Mouse (Mus musculus): Measurements from ENCODE around the gene Vmn1r36. TPM values are rescaled to one million over a fixed set of nuclear protein-coding genes. Genes with fewer than 3 reads are reported as not detected.

The Vmn1r36 gene
- polyA plus RNA-seq (2014; fragmentation: Illumina TruSeq; extraction: RNeasy Lipid Tissue Mini Kit (QIAGEN cat#74804); ENCODE audit: low read depth, low replicate concordance): not detected

GRCm38 (mm10) chr6:66719068-66719467 lies at the start of gene Vmn1r36:
Vmn1r36 (minus strand) TSS chr6:66719168.

GRCm38 (mm10) chr6:66729082-66729481 lies 10.1 kb upstream of the Vmn1r36 start, which contains the start of gene Vmn1r37:
Vmn1r37 (plus strand) TSS chr6:66729382.

GRCm38 (mm10) chr6:66685806-66686205 lies 33.2 kb downstream of the Vmn1r36 start, which contains the start of gene Vmn1r35:
Vmn1r35 (minus strand) TSS chr6:66685906.

Other genes with a start within 250 kb of the Vmn1r36 start
- 53.2 TPM for gene Mad2l1, start 183.8 kb downstream of the Vmn1r36 start, polyA plus RNA-seq (2014; fragmentation: Illumina TruSeq; extraction: RNeasy Lipid Tissue Mini Kit (QIAGEN cat#74804); ENCODE audit: low read depth, low replicate concordance)
- gene Vmn1r32, start 159.1 kb downstream of the Vmn1r36 start, polyA plus RNA-seq (2014; fragmentation: Illumina TruSeq; extraction: RNeasy Lipid Tissue Mini Kit (QIAGEN cat#74804); ENCODE audit: low read depth, low replicate concordance): not detected
- gene Vmn1r33, start 100.9 kb downstream of the Vmn1r36 start, polyA plus RNA-seq (2014; fragmentation: Illumina TruSeq; extraction: RNeasy Lipid Tissue Mini Kit (QIAGEN cat#74804); ENCODE audit: low read depth, low replicate concordance): not detected
- gene Vmn1r34, start 75.3 kb downstream of the Vmn1r36 start, polyA plus RNA-seq (2014; fragmentation: Illumina TruSeq; extraction: RNeasy Lipid Tissue Mini Kit (QIAGEN cat#74804); ENCODE audit: low read depth, low replicate concordance): not detected
- gene Vmn1r35, start 33.3 kb downstream of the Vmn1r36 start, polyA plus RNA-seq (2014; fragmentation: Illumina TruSeq; extraction: RNeasy Lipid Tissue Mini Kit (QIAGEN cat#74804); ENCODE audit: low read depth, low replicate concordance): not detected
- gene Vmn1r37, start 10.2 kb upstream of the Vmn1r36 start, polyA plus RNA-seq (2014; fragmentation: Illumina TruSeq; extraction: RNeasy Lipid Tissue Mini Kit (QIAGEN cat#74804); ENCODE audit: low read depth, low replicate concordance): not detected
- not detected for gene Vmn1r38, start 63.5 kb upstream of the Vmn1r36 start, polyA plus RNA-seq (2014; fragmentation: Illumina TruSeq; extraction: RNeasy Lipid Tissue Mini Kit (QIAGEN cat#74804); ENCODE audit: low read depth, low replicate concordance)
- gene Vmn1r39, start 91.4 kb upstream of the Vmn1r36 start, polyA plus RNA-seq (2014; fragmentation: Illumina TruSeq; extraction: RNeasy Lipid Tissue Mini Kit (QIAGEN cat#74804); ENCODE audit: low read depth, low replicate concordance): not detected
- 512 TPM for gene Gng12, start 177.2 kb upstream of the Vmn1r36 start, polyA plus RNA-seq (2014; fragmentation: Illumina TruSeq; extraction: RNeasy Lipid Tissue Mini Kit (QIAGEN cat#74804); ENCODE audit: low read depth, low replicate concordance)